ENCODE assay signal across 11 mouse cellular contexts in genomic region chr3:52519910-52520608, GRCm38 (mm10).
DNase-seq lines count a peak whose midpoint lies in the region; ATAC-seq and TF ChIP-seq lines count a peak whose summit lies in the region.
"Had no signal": no experiment of that assay in that cellular context is flagged by ENCODE, and none has a peak within 500 bp of the region (broad histone marks: within the 10 kb centered on the region; RNA-seq: fewer than 3 reads in every experiment).

No protein-coding gene starts in this region.

- no peak for DNase-seq in left cerebral cortex, adult 2 months (ENCODE audit: extremely low spot score in 1 of 2, low spot score in 2 of 2)
- no peak for DNase-seq in left cerebral cortex, adult 11 months (ENCODE audit: low spot score)
- no peak for DNase-seq in cerebellum, postnatal 36 days
- no peak for DNase-seq in embryo, embryonic 10 days (ENCODE audit: low spot score)
- DNase-seq: adrenal gland, adult 2 months; gastrocnemius, postnatal 36 days had no signal

- ATAC-seq in forebrain, embryonic 16.5 days: peak; percentile 94
- peak; percentile 71 for ATAC-seq in limb, embryonic 13.5 days (ENCODE audit: low FRiP score, low read depth)
- no peak for ATAC-seq in neural tube, embryonic 15.5 days (ENCODE audit: low FRiP score)

- H3K27me3 ChIP-seq in forebrain, embryonic 16.5 days (replicated peaks; ENCODE audit: control insufficient read depth, insufficient read depth, low read length): peaks cover 10% of the 10 kb centered on the region
- no peaks in the 10 kb centered on the region for H3K27me3 ChIP-seq in limb, embryonic 13.5 days
- no peaks in the 10 kb centered on the region for H3K27me3 ChIP-seq in neural tube, embryonic 15.5 days (replicated peaks)

- no peak overlapping the region for H3K9ac ChIP-seq in forebrain, embryonic 16.5 days (replicated peaks; ENCODE audit: low read depth, low read length)
- H3K9ac ChIP-seq in limb, embryonic 13.5 days: no peak overlapping the region
- H3K9ac ChIP-seq in neural tube, embryonic 15.5 days (replicated peaks): no peak overlapping the region
- H3K9ac ChIP-seq: liver, embryonic 14.5 days had no signal

- intact Hi-C loops in left cerebral cortex, adult 2 months (cut with DNase I): no loop called here

- H3K27ac ChIP-seq in left cerebral cortex, adult 2 months: 0 out of 2 replicates have a peak overlapping the region, but pooled peaks have one; percentile 11
- H3K27ac ChIP-seq in brown adipose tissue, adult 24 weeks (replicated peaks; ENCODE audit: low read depth, low read length): peak overlapping the region; percentile 71
- H3K27ac ChIP-seq in forebrain, embryonic 16.5 days (ENCODE audit: low read length): no peak overlapping the region; the same call in 1 of the 2 replicates
- H3K27ac ChIP-seq in limb, embryonic 13.5 days: peak overlapping the region; percentile 55; the same call in 1 of the 2 replicates
- H3K27ac ChIP-seq in neural tube, embryonic 15.5 days (replicated peaks): no peak overlapping the region
- H3K27ac ChIP-seq: liver, embryonic 14.5 days had no signal

- 27% methylated on average over 22 of the region's 22 CpGs for WGBS in forebrain, embryonic 16.5 days
- WGBS in limb, embryonic 13.5 days: 55% methylated on average over 22 of the region's 22 CpGs
- WGBS in neural tube, embryonic 15.5 days: 71% methylated on average over 22 of the region's 22 CpGs

- H3K4me2 ChIP-seq in forebrain, embryonic 16.5 days (ENCODE audit: low read length): peak overlapping the region; percentile 20
- peak overlapping the region; percentile 14; the same call in 1 of the 2 replicates for H3K4me2 ChIP-seq in limb, embryonic 13.5 days (replicated peaks)
- no peak overlapping the region for H3K4me2 ChIP-seq in neural tube, embryonic 15.5 days

- no peak for TF ChIP-seq CTCF in left cerebral cortex, adult 2 months (IDR thresholded peaks at IDR 0.05)

- no peaks in the 10 kb centered on the region for H3K9me3 ChIP-seq in forebrain, embryonic 16.5 days (ENCODE audit: control insufficient read depth, low read length)
- H3K9me3 ChIP-seq in limb, embryonic 13.5 days: no peaks in the 10 kb centered on the region
- H3K9me3 ChIP-seq in neural tube, embryonic 15.5 days (replicated peaks): no peaks in the 10 kb centered on the region

- H3K4me3 ChIP-seq in left cerebral cortex, adult 2 months: no peak overlapping the region
- no peak overlapping the region for H3K4me3 ChIP-seq in brown adipose tissue, adult 24 weeks (ENCODE audit: insufficient read depth, low read depth, low read length)
- H3K4me3 ChIP-seq in forebrain, embryonic 16.5 days (replicated peaks; ENCODE audit: low read length): no peak overlapping the region
- H3K4me3 ChIP-seq in limb, embryonic 13.5 days: no peak overlapping the region
- H3K4me3 ChIP-seq in neural tube, embryonic 15.5 days (replicated peaks): no peak overlapping the region

- H3K4me1 ChIP-seq in brown adipose tissue, adult 24 weeks (ENCODE audit: control insufficient read depth, insufficient read depth, insufficient read length, low read length): peaks cover 15% of the 10 kb centered on the region; the same call in 1 of the 2 replicates
- peaks cover 10% of the 10 kb centered on the region for H3K4me1 ChIP-seq in forebrain, embryonic 16.5 days (replicated peaks; ENCODE audit: control insufficient read depth, insufficient read depth, low read length)
- peaks cover 14% of the 10 kb centered on the region for H3K4me1 ChIP-seq in limb, embryonic 13.5 days
- H3K4me1 ChIP-seq in neural tube, embryonic 15.5 days: 0 out of 2 replicates have a peak, but pooled peaks cover 2% of the 10 kb centered on the region

- H3K36me3 ChIP-seq in forebrain, embryonic 16.5 days (ENCODE audit: control insufficient read depth, insufficient read depth): no peaks in the 10 kb centered on the region
- H3K36me3 ChIP-seq in limb, embryonic 13.5 days: no peaks in the 10 kb centered on the region
- no peaks in the 10 kb centered on the region for H3K36me3 ChIP-seq in neural tube, embryonic 15.5 days

Comparison
In these comparisons a context has a peak if more than half of its experiments do, and no peak if none do; other contexts are left out.
1. H3K27ac ChIP-seq: peak in left cerebral cortex, adult 2 months (single experiment), brown adipose tissue, adult 24 weeks (single experiment) and limb, embryonic 13.5 days (single experiment); none in forebrain, embryonic 16.5 days (single experiment) and neural tube, embryonic 15.5 days (single experiment).